Mouse (Mus musculus): ENCODE results near the gene Tmem9. TPM values are rescaled to one million over a fixed set of nuclear protein-coding genes. Genes with fewer than 3 reads are reported as not detected.
A peak's percentile ranks its signal among the peaks of the same experiment; 100 is the strongest.

Gene Tmem9
- polyA plus RNA-seq, 1 experiment = 77.4 TPM

DNA sequence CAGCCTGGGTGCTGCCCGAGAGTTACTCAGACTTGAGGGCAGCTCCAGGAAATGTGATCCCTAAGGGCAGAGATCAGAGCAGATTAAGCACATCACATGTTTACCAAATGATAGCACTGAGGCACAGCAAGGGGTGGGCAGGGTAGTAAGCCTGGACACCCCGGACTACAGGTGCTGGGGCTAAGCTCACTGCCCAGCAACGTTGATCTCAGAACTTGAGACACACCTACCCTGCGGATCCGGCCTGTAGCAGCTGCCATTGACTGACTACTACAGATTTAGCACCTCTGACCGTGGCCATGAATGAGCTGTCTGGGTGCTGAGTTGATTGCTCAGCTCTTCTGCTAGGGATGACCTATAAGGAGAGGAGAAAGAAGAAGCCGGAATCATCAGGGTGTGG is 10.4 kb upstream of the Tmem9 start:
- no peak for TF ChIP-seq CTCF (IDR thresholded peaks at IDR 0.05; ENCODE audit: borderline replicate concordance, insufficient read depth, low read length)
- TF ChIP-seq POLR2A (IDR thresholded peaks at IDR 0.05; ENCODE audit: low read depth, low read length) = no peak
- Histone ChIP-seq H3K4me1 (ENCODE audit: control insufficient read depth, insufficient read depth, low read length) (no peaks in the 10 kb centered on the region), H3K27ac (ENCODE audit: insufficient read depth, low read length) (no peak overlapping the region), H3K4me3 (ENCODE audit: insufficient read depth, low read length) (no peak overlapping the region)

GRCm38 (mm10) chr1:135999720-136000287 is 8.1 kb upstream of the Tmem9 start:
- Histone ChIP-seq H3K4me3 (ENCODE audit: insufficient read depth, low read length) (no peak overlapping the region), H3K4me1 (ENCODE audit: control insufficient read depth, insufficient read depth, low read length) (no peaks in the 10 kb centered on the region), H3K27ac (ENCODE audit: insufficient read depth, low read length) (no peak overlapping the region)
- no peak for TF ChIP-seq POLR2A (IDR thresholded peaks at IDR 0.05; ENCODE audit: low read depth, low read length)
- no peak for TF ChIP-seq CTCF (IDR thresholded peaks at IDR 0.05; ENCODE audit: borderline replicate concordance, insufficient read depth, low read length)

DNA sequence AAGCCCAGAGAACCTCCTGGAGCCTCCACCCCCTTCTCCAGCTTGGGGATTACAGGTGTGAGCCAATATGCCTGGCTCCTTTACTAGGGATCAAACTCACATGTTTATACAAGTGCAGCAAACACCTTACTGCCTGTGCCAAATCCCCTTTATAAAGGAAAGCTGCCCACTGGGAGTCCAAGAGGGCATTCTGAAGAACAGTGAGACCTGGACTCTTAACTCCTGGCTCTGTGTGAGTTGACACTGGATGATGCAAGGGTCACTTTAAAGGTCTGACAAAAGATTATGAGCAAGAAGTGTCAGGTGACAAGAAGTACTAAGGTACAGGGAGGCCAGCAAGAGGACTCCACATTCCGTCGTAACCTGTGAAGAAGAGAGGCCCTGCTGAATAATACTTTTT is 6.5 kb upstream of the Tmem9 start:
- no peak overlapping the region for H3K27ac ChIP-seq (ENCODE audit: insufficient read depth, low read length)
- no peak overlapping the region for H3K4me3 ChIP-seq (ENCODE audit: insufficient read depth, low read length)
- no peaks in the 10 kb centered on the region for H3K4me1 ChIP-seq (ENCODE audit: control insufficient read depth, insufficient read depth, low read length)
- TF ChIP-seq CTCF (IDR thresholded peaks at IDR 0.05; ENCODE audit: borderline replicate concordance, insufficient read depth, low read length) (no peak), POLR2A (IDR thresholded peaks at IDR 0.05; ENCODE audit: low read depth, low read length) (no peak)

GRCm38 (mm10) chr1:136006292-136006748 is 1.6 kb upstream of the Tmem9 start, which contains the start of gene Igfn1:
Igfn1 (minus strand) TSS chr1:136006342.
- Histone ChIP-seq H3K4me3 (ENCODE audit: insufficient read depth, low read length) (no peak within 1 kb of the TSS), H3K27ac (ENCODE audit: insufficient read depth, low read length) (no peak within 1 kb of the TSS), H3K4me1 (ENCODE audit: control insufficient read depth, insufficient read depth, low read length) (0 out of 2 replicates have a peak, but pooled peaks cover 5% of the 10 kb centered on the region)
- TF ChIP-seq CTCF (IDR thresholded peaks at IDR 0.05; ENCODE audit: borderline replicate concordance, insufficient read depth, low read length) (no peak), POLR2A (IDR thresholded peaks at IDR 0.05; ENCODE audit: low read depth, low read length) (no peak)

DNA sequence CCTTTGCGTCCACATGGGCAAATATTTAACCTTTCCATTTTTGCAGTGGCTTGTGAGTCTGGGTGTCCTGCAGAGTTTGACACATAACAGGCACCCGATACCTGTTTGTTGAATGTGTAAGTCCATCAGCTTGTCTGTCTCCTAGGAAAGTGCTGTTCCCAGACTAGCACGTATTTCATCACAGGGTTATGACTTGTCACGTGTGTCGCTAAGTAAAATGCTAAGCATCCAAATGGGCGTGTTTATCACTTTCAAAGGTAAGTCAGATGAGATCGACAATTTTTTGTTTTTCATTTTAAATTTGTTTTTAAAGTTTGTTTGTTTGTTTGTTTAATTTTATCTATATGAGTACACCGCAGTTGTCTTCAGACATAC is 196 bp downstream of the Tmem9 start:
- TF ChIP-seq POLR2A (IDR thresholded peaks at IDR 0.05; ENCODE audit: low read depth, low read length) = no peak
- TF ChIP-seq CTCF (IDR thresholded peaks at IDR 0.05; ENCODE audit: borderline replicate concordance, insufficient read depth, low read length) = no peak
- H3K27ac ChIP-seq (ENCODE audit: insufficient read depth, low read length) = no peak overlapping the region
- peak overlapping the region; percentile 19; the same call in 1 of the 2 replicates for H3K4me3 ChIP-seq (ENCODE audit: insufficient read depth, low read length)
- 0 out of 2 replicates have a peak, but pooled peaks cover 5% of the 10 kb centered on the region for H3K4me1 ChIP-seq (ENCODE audit: control insufficient read depth, insufficient read depth, low read length)

DNA sequence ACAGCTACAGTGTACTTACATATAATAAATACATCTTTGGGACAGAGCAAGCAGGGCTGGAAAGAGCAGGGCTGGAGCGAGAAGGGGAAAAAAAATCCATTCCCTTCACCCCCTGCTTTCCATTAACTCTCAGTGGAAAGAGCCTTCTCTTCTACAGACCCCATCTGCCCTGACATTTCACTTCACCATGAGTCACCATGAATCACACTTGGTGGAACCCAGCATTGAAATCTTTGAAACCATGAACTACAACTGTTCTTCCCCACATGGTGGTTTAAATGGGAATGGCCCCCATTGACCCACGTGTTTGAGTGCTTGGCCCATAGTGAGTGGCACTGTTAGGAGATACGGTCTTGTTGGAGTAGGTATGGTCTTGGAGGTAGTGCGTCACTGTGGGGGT is 2.3 kb downstream of the Tmem9 start:
- H3K27ac ChIP-seq (ENCODE audit: insufficient read depth, low read length) = no peak overlapping the region
- H3K4me1 ChIP-seq (ENCODE audit: control insufficient read depth, insufficient read depth, low read length) = 0 out of 2 replicates have a peak, but pooled peaks cover 5% of the 10 kb centered on the region
- no peak overlapping the region for H3K4me3 ChIP-seq (ENCODE audit: insufficient read depth, low read length)
- TF ChIP-seq CTCF (IDR thresholded peaks at IDR 0.05; ENCODE audit: borderline replicate concordance, insufficient read depth, low read length) = no peak

- TF ChIP-seq CTCF (IDR thresholded peaks at IDR 0.05; ENCODE audit: borderline replicate concordance, insufficient read depth, low read length) (no peak), POLR2A (IDR thresholded peaks at IDR 0.05; ENCODE audit: low read depth, low read length) (no peak)
- Histone ChIP-seq H3K4me1 (ENCODE audit: control insufficient read depth, insufficient read depth, low read length) (0 out of 2 replicates have a peak, but pooled peaks cover 3% of the 10 kb centered on the region), H3K4me3 (ENCODE audit: insufficient read depth, low read length) (no peak overlapping the region), H3K27ac (ENCODE audit: insufficient read depth, low read length) (no peak overlapping the region)
These were observed 5.6 kb downstream of the Tmem9 start for GRCm38 (mm10) chr1:136013513-136013912.

DNA sequence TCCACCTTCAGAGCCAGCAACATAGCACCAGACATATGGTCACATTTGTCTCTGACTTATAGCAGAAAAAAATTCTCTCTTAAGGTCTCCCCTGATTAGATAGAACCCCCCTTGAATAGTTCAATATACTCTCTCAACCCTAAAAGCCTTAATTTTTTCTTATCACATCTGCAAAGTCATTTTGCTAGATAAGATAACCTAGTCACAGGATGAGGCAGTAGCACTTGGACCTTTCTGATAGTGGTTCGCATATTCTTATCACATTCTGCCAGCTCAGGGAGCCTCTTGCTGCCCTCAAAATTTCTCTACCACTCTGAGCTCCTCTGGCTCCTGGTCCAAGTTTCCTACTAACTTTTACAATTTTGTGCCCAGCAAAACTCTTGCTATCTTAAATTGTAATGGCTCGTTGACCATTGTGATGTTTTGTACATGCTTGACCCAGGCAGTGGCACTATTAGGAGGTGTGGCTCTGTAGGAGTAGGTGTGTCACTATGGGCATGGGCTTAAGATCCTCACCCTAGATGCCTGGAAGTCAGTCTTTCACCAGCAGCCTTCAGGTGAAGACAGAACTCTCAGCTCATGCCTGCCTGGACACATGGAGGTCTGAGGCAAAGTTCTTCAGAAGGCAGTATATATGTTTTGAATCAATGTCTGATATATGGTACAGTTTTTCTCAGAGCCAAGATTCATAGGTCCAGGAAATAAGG is 7.0 kb downstream of the Tmem9 start:
- Histone ChIP-seq H3K4me3 (ENCODE audit: insufficient read depth, low read length) (no peak overlapping the region), H3K4me1 (ENCODE audit: control insufficient read depth, insufficient read depth, low read length) (0 out of 2 replicates have a peak, but pooled peaks cover 3% of the 10 kb centered on the region), H3K27ac (ENCODE audit: insufficient read depth, low read length) (no peak overlapping the region)
- TF ChIP-seq POLR2A (IDR thresholded peaks at IDR 0.05; ENCODE audit: low read depth, low read length) (no peak), CTCF (IDR thresholded peaks at IDR 0.05; ENCODE audit: borderline replicate concordance, insufficient read depth, low read length) (no peak)

DNA sequence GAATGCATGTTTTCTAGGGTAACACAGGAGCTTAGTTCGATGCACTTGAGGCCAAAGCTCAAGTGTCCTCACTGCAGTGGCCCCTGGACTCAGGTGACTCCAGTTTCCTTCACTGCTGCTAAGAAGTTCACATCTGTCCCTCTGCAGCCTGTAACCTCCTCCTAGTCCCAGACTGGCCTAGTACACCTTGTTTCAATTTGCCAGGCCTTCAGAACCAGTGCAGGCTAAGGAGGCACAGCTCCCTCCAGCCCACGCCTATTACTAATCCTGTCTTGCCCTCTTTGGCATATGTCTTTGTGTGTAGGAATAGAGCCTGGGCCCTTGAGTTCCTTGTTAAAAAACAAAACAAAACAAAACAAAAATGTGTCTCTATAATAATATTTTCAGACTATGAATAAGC is 9.4 kb downstream of the Tmem9 start:
- no peak for TF ChIP-seq CTCF (IDR thresholded peaks at IDR 0.05; ENCODE audit: borderline replicate concordance, insufficient read depth, low read length)
- TF ChIP-seq POLR2A (IDR thresholded peaks at IDR 0.05; ENCODE audit: low read depth, low read length) = no peak
- Histone ChIP-seq H3K27ac (ENCODE audit: insufficient read depth, low read length) (no peak overlapping the region), H3K4me1 (ENCODE audit: control insufficient read depth, insufficient read depth, low read length) (no peaks in the 10 kb centered on the region), H3K4me3 (ENCODE audit: insufficient read depth, low read length) (no peak overlapping the region)

DNA sequence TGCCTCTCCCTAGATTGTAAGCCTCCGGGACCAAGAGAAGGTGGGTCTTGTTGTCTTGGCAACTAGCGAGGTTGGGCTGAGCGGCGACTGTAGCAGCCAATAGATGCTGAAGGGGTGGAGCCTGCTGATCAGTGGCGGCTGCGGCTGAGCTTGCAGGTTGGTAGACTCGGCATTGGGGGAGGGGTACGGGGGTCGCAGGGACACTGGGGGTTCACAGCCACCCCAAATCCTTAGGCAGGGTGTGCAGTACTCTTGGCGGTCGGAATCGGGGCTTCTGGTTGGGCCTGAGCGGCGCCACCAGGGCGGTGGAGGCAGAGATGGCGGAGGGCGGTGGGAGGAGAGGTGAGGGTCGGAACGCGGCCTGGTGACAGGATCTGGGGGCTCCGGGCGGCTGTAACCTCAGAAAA is 10.0 kb downstream of the Tmem9 start:
- H3K4me1 ChIP-seq (ENCODE audit: control insufficient read depth, insufficient read depth, low read length) = no peaks in the 10 kb centered on the region
- TF ChIP-seq POLR2A (IDR thresholded peaks at IDR 0.05; ENCODE audit: low read depth, low read length) (peak; percentile 47), CTCF (IDR thresholded peaks at IDR 0.05; ENCODE audit: borderline replicate concordance, insufficient read depth, low read length) (no peak)
- peak overlapping the region; percentile 79 for H3K4me3 ChIP-seq (ENCODE audit: insufficient read depth, low read length)
- H3K27ac ChIP-seq (ENCODE audit: insufficient read depth, low read length) = no peak overlapping the region

All from embryonic fibroblast, embryonic 13.5 days (primary cell).